Mouse (Mus musculus): ENCODE measurements around the gene Pi4kb.

DNA sequence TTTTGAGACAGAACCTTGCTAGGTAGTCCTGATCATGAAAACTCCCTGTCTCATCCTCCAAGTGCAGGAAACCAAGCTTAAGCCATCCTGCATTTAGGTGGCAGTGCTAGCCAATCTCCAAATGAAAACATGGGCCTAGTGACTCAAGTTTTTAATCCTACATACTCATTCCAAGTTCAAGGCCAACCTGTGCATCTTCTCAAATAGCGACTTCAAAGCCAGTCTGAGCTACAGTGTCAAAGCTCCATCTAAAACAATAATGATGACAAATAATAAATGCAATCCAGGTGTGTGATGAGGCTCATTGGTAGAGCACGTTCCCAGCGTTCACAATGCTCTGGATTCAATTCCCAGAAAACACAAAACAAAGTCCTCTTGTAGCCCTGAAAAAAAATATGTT is 67.1 kb downstream of the Pi4kb start:
- TF ChIP-seq CTCF (IDR thresholded peaks at IDR 0.05; ENCODE audit: extremely low read depth, insufficient read depth, insufficient read length, insufficient replicate concordance): no peak
- TF ChIP-seq POLR2A (IDR thresholded peaks at IDR 0.05; ENCODE audit: low read depth, low read length): no peak

All from spleen, adult 2 months (tissue).